Mouse (Mus musculus) midbrain, embryonic 13.5 days (tissue): Measurements from ENCODE around the gene 9430097D07Rik. TPM values are rescaled to one million over a fixed set of nuclear protein-coding genes. Genes with fewer than 3 reads are reported as not detected.

Experiments used
- ATAC-seq: fragments of 200-750 bp; cut with Nextera tagmentation; 2 replicates; pipeline ENCODE4 v1.8.0; 2017; ENCODE audit warnings: mild to moderate bottlenecking, moderate TSS enrichment, moderate library complexity
- H3K27ac ChIP-seq: fragments of 300-500 bp; sonication (generic); 2 replicates; pipeline ENCODE4 v1.5.1; 2015; ENCODE audit warnings: inconsistent platforms, mild to moderate bottlenecking, moderate library complexity
- H3K27me3 ChIP-seq: fragments of 300-500 bp; sonication (generic); 2 replicates; pipeline ENCODE4 v1.6.1; 2015; ENCODE audit warnings: mild to moderate bottlenecking, inconsistent platforms
- H3K36me3 ChIP-seq: fragments of 300-500 bp; sonication (generic); 2 replicates; pipeline ENCODE4 v1.6.1; 2015; ENCODE audit warnings: mild to moderate bottlenecking, inconsistent platforms
- H3K4me1 ChIP-seq: fragments of 300-500 bp; sonication (generic); replicated peaks from 2 replicates; pipeline ENCODE4 v1.6.1; 2015; ENCODE audit warnings: inconsistent platforms
- H3K4me2 ChIP-seq: fragments of 300-500 bp; sonication (generic); replicated peaks from 2 replicates; pipeline ENCODE4 v1.6.1; 2015; ENCODE audit warnings: moderate library complexity, mild to moderate bottlenecking, inconsistent platforms
- H3K4me3 ChIP-seq: fragments of 300-500 bp; sonication (generic); replicated peaks from 2 replicates; pipeline ENCODE4 v1.5.1; 2015; ENCODE audit warnings: mild to moderate bottlenecking, inconsistent platforms
- H3K9ac ChIP-seq: fragments of 300-500 bp; sonication (generic); replicated peaks from 2 replicates; pipeline ENCODE4 v1.6.1; 2015; ENCODE audit warnings: mild to moderate bottlenecking, inconsistent platforms
- H3K9me3 ChIP-seq: fragments of 300-500 bp; sonication (generic); 2 replicates; pipeline ENCODE4 v1.6.1; 2016; ENCODE audit warnings: mild to moderate bottlenecking, inconsistent platforms
- WGBS: fragments of 180-500 bp; shearing (Covaris S2); methylation state at CpG from one replicate; pipeline ENCODE4 v1.1.7; 2015; 5-methylcytosine and 5-hydroxymethylcytosine counted together
- polyA plus RNA-seq: library from polyadenylated mRNA; unstranded; fragments of >200 nt; fragmentation: Nextera tagmentation; extraction: Ambion mirVana; gene quantifications from 2 replicates; pipeline ENCODE4 v1.2.1, GENCODE M21; 2015

9430097D07Rik gene
- polyA plus RNA-seq, 1 experiment from 2014 or later, result 0.34 TPM

- H3K27ac ChIP-seq, result no peak overlapping the region
- WGBS, result 1% methylated on average over 26 of the region's 26 CpGs
- H3K4me3 ChIP-seq, result peak overlapping the region; percentile 54
- H3K9me3 ChIP-seq, result no peaks in the 10 kb centered on the region
- peaks cover 30% of the 10 kb centered on the region for H3K4me1 ChIP-seq
- no peak for ATAC-seq
- H3K4me2 ChIP-seq, result peak overlapping the region; percentile 98
- peaks cover 10% of the 10 kb centered on the region for H3K36me3 ChIP-seq
- H3K9ac ChIP-seq, result peak overlapping the region; percentile 73
- peaks cover 39% of the 10 kb centered on the region for H3K27me3 ChIP-seq
Observed at GRCm38 (mm10) chr2:32574901-32575585, 441 bp downstream of the 9430097D07Rik start.

DNA sequence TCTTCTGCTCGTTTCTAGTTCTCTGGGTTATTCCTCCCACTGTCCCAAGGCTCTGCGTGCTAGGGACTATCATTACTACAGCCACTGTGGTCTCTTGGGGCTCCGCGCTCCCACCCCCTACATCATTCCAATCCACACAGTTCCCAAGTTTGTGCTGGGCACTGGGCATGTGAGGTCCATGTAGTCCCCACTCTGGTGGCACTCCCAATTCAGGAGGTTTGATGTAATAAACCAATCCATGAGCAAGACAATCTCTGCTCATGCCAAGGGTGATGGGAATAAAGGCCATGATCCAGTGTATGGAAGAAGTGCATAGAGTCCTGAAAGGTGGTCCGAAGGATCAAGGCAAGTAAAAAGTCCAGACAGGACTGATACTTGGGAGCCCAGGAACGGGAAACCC, 987 bp downstream of the 9430097D07Rik start, which contains the start of gene Pip5kl1:
Gene Pip5kl1 (plus strand): TSS at position 301 of the 400 bp plus-strand sequence.
- Histone ChIP-seq H3K36me3 (peaks cover 10% of the 10 kb centered on the region), H3K9me3 (no peaks in the 10 kb centered on the region), H3K4me2 (peak within 1 kb of the TSS; percentile 98), H3K4me3 (peak within 1 kb of the TSS; percentile 54), H3K27ac (no peak within 1 kb of the TSS), H3K9ac (peak within 1 kb of the TSS; percentile 73), H3K27me3 (peaks cover 34% of the 10 kb centered on the region), H3K4me1 (peaks cover 30% of the 10 kb centered on the region)
- WGBS, result 81% methylated on average over 6 of the region's 6 CpGs
- no peak for ATAC-seq

DNA sequence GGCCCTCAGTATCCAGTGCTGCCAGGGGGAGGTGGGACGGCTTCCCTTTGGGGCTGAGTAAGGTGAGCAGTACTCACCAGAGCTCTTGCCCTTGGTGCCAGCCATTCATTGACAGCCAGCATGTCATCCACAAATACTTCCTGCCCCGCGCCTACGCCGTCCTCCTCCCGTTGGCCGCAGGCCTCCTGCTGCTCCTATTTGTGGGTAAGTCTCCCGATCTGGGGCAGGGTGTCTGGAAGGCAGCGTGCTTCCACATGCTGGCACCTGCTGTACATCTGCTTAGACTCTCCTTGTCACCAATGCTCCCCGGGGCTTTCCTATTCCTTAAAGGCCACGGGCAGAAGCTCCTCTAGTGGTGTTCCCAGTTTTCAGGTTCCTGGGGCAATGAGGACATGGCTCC, 3.3 kb downstream of the 9430097D07Rik start:
- Histone ChIP-seq H3K27ac (no peak overlapping the region), H3K9ac (no peak overlapping the region), H3K27me3 (peaks cover 12% of the 10 kb centered on the region), H3K4me1 (peaks cover 30% of the 10 kb centered on the region), H3K4me2 (peak overlapping the region; percentile 91), H3K36me3 (peaks cover 29% of the 10 kb centered on the region), H3K9me3 (no peaks in the 10 kb centered on the region), H3K4me3 (peak overlapping the region; percentile 73; the same call in 1 of the 2 replicates)
- WGBS, result 94% methylated on average over 11 of the region's 11 CpGs
- ATAC-seq, result no peak

- H3K4me1 ChIP-seq, result peaks cover 26% of the 10 kb centered on the region
- H3K27me3 ChIP-seq, result no peaks in the 10 kb centered on the region
- WGBS, result 2% methylated on average over 36 of the region's 36 CpGs
- ATAC-seq, result peak; percentile 79
- H3K9ac ChIP-seq, result peak within 1 kb of the TSS; percentile 85
- peak within 1 kb of the TSS; percentile 91 for H3K4me2 ChIP-seq
- peak within 1 kb of the TSS; percentile 73 for H3K4me3 ChIP-seq
- peak within 1 kb of the TSS; percentile 67; the same call in 1 of the 2 replicates for H3K27ac ChIP-seq
- no peaks in the 10 kb centered on the region for H3K9me3 ChIP-seq
- H3K36me3 ChIP-seq, result peaks cover 39% of the 10 kb centered on the region
Observed at GRCm38 (mm10) chr2:32570698-32571494, 4.6 kb downstream of the 9430097D07Rik start, which contains the start of gene Dpm2. Gene Dpm2, plus strand, starts transcription at chr2:32570858.

DNA sequence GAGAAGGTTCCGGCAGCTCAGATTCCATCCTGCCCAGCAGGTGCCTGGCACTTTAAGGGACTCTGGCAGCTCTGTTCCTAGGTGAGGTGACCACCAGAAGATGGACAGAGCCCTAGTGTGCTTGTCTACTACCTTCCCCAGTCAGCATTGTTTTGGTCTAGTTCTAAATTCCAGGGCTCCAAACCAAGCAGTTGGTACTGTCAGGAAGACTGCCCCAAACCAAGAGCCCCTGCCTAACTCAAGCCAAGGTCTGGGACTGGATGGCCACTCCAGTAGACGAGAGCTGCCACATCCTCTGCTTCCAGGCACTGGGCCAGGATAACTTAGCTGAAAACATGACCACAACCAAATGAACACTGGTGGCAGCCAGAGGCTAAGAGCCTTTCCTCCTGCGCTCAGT, 6.5 kb downstream of the 9430097D07Rik start:
- H3K27ac ChIP-seq, result no peak overlapping the region
- no peak for ATAC-seq
- H3K4me2 ChIP-seq, result no peak overlapping the region
- 91% methylated on average over 3 of the region's 3 CpGs for WGBS
- no peaks in the 10 kb centered on the region for H3K9me3 ChIP-seq
- H3K4me1 ChIP-seq, result peaks cover 16% of the 10 kb centered on the region
- H3K4me3 ChIP-seq, result no peak overlapping the region
- H3K27me3 ChIP-seq, result no peaks in the 10 kb centered on the region
- no peak overlapping the region for H3K9ac ChIP-seq
- H3K36me3 ChIP-seq, result peaks cover 59% of the 10 kb centered on the region

- ATAC-seq, result no peak
Observed at GRCm38 (mm10) chr2:32568149-32568548, 7.3 kb downstream of the 9430097D07Rik start.

DNA sequence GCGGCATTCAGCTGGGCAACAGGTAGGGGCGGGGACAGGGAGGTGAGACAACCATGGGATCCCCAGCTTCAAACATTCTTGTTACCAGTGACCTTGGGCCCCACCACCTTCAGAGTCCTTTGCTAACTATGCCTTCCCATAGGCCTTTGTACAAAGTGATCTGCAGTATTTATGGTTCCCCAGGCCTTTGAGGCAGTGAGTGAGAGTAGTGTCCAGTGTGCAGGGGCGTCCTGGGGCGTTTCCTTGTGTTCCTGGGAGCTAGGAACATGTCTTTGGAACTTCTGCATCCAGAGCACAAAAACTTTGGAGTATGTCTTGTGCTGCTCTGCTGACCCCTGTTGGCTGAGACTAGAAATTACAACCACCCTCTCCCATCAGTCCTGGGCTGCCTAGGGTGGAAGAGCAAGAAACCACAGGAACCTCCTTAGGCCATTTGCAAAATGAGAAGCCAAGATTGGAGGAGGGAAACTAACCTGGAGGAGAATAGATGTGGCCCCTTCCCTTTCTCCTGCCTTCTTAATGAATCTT, 8.9 kb downstream of the 9430097D07Rik start:
- H3K4me2 ChIP-seq, result no peak overlapping the region
- H3K9me3 ChIP-seq, result no peaks in the 10 kb centered on the region
- no peak overlapping the region for H3K27ac ChIP-seq
- ATAC-seq, result no peak
- no peak overlapping the region for H3K4me3 ChIP-seq
- H3K27me3 ChIP-seq, result no peaks in the 10 kb centered on the region
- 50% methylated on average over 4 of the region's 4 CpGs for WGBS
- H3K36me3 ChIP-seq, result peaks cover 69% of the 10 kb centered on the region
- peaks cover 5% of the 10 kb centered on the region for H3K4me1 ChIP-seq
- H3K9ac ChIP-seq, result no peak overlapping the region

More at GRCm38 (mm10) chr2:32568149-32568548, 7.3 kb downstream of the 9430097D07Rik start:
- Histone ChIP-seq H3K27ac (no peak overlapping the region), H3K4me3 (no peak overlapping the region), H3K4me1 (peaks cover 16% of the 10 kb centered on the region), H3K4me2 (no peak overlapping the region), H3K36me3 (peaks cover 61% of the 10 kb centered on the region), H3K9me3 (no peaks in the 10 kb centered on the region), H3K9ac (no peak overlapping the region), H3K27me3 (no peaks in the 10 kb centered on the region)
- WGBS, result 81% methylated on average over 5 of the region's 5 CpGs

DNA sequence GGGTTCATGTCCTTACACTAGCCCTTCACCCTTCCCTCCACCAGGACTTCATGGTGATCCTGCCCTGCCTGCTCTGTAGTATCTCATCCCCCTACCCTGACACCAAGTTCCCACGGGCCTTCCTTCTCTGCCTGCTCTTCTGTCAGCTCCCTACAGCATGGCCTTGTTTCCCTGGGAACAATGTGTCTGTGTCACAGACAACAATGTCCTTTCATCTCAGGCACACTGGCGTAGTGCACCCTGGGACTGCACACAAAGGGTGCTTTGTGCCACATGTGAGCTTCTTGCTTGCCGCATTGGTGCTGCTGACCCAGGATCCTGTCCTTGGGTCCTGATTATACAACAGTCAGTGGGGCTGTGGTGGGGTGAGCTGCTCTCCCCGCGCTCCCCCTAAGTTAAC, 15.9 kb downstream of the 9430097D07Rik start:
- Histone ChIP-seq H3K9me3 (no peaks in the 10 kb centered on the region), H3K4me2 (peak overlapping the region; percentile 34), H3K4me3 (no peak overlapping the region), H3K27me3 (no peaks in the 10 kb centered on the region), H3K36me3 (peaks cover 37% of the 10 kb centered on the region), H3K4me1 (peaks cover 60% of the 10 kb centered on the region), H3K9ac (peak overlapping the region; percentile 53; the same call in 1 of the 2 replicates), H3K27ac (peak overlapping the region; percentile 87)
- 13% methylated on average over 5 of the region's 5 CpGs for WGBS
- ATAC-seq, result peak; percentile 94

- H3K27me3 ChIP-seq, result no peaks in the 10 kb centered on the region
- H3K9me3 ChIP-seq, result no peaks in the 10 kb centered on the region
- H3K4me1 ChIP-seq, result peaks cover 60% of the 10 kb centered on the region
- H3K4me2 ChIP-seq, result no peak overlapping the region
- peak overlapping the region; percentile 53; the same call in 1 of the 2 replicates for H3K27ac ChIP-seq
- 0 out of 2 replicates have a peak overlapping the region, but pooled peaks have one; percentile 16 for H3K9ac ChIP-seq
- ATAC-seq, result no peak
- no peak overlapping the region for H3K4me3 ChIP-seq
- WGBS, result 77% methylated on average over 7 of the region's 7 CpGs
- H3K36me3 ChIP-seq, result peaks cover 8% of the 10 kb centered on the region
Observed at GRCm38 (mm10) chr2:32556019-32556418, 19.5 kb downstream of the 9430097D07Rik start.

DNA sequence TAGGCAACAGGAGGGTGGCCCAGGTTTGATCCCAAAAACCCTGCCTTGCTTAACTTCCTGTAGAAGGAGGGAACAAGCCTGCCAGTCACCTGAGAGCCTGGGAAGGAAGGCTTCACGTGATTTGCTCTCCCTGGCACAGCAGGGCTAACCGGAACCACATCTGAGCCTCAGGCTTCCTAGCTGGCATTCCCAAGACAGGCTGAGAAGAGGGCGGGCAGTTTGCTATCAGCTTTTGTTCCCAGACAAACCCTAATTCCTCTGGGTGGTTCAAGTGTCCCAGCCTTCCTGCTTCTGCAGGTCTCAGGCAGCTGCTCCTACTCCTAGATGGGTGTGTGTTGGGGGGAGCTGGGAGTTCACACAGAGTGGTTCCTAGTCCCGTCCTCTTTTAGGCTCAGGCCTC, 20.0 kb downstream of the 9430097D07Rik start:
- 39% methylated on average over 4 of the region's 4 CpGs for WGBS
- H3K27me3 ChIP-seq, result no peaks in the 10 kb centered on the region
- 0 out of 2 replicates have a peak overlapping the region, but pooled peaks have one; percentile 10 for H3K9ac ChIP-seq
- ATAC-seq, result no peak
- no peaks in the 10 kb centered on the region for H3K9me3 ChIP-seq
- peaks cover 55% of the 10 kb centered on the region for H3K4me1 ChIP-seq
- H3K4me2 ChIP-seq, result no peak overlapping the region
- H3K36me3 ChIP-seq, result peaks cover 4% of the 10 kb centered on the region
- H3K27ac ChIP-seq, result peak overlapping the region; percentile 53; the same call in 1 of the 2 replicates
- H3K4me3 ChIP-seq, result no peak overlapping the region

DNA sequence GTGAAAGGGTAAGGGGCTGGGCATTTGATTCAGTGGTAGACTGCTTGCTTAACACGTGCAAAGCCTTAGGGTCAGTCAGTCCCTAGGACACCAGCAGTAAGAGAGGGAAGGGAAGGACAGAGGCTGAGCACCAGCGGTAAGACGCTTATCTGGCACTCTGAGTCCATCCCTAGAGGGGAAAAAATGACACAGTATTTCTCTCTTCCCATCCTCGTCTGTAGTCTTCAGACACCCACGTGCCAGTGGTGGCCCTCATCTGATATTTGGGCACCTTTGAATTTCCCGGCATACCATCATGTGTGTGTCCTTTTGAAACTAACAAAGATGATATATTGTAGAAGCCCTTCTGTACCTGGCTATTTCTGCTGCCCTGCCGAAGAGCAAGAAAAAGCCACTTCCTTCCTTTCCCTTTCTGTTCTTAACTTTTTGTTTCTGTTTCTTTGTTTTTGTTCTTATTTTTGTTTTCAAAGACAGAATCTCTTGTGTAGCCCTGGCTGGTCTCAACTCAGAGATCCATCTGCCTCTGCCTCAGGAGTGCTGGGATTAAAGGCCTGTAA, 21.8 kb downstream of the 9430097D07Rik start:
- H3K27ac ChIP-seq, result no peak overlapping the region
- peaks cover 37% of the 10 kb centered on the region for H3K4me1 ChIP-seq
- no peak overlapping the region for H3K4me2 ChIP-seq
- H3K4me3 ChIP-seq, result no peak overlapping the region
- no peak overlapping the region for H3K9ac ChIP-seq
- no peaks in the 10 kb centered on the region for H3K36me3 ChIP-seq
- ATAC-seq, result no peak
- 83% methylated on average over 7 of the region's 7 CpGs for WGBS
- no peaks in the 10 kb centered on the region for H3K27me3 ChIP-seq
- no peaks in the 10 kb centered on the region for H3K9me3 ChIP-seq
